Mouse (Mus musculus): ENCODE measurements at regions not wholly inside any gene's neighbourhood (a gene's known extent, or its start where the extent isn't known, plus 50 kb on each side); places are given as distances from the start of the nearest gene placed in this dataset.

DNA sequence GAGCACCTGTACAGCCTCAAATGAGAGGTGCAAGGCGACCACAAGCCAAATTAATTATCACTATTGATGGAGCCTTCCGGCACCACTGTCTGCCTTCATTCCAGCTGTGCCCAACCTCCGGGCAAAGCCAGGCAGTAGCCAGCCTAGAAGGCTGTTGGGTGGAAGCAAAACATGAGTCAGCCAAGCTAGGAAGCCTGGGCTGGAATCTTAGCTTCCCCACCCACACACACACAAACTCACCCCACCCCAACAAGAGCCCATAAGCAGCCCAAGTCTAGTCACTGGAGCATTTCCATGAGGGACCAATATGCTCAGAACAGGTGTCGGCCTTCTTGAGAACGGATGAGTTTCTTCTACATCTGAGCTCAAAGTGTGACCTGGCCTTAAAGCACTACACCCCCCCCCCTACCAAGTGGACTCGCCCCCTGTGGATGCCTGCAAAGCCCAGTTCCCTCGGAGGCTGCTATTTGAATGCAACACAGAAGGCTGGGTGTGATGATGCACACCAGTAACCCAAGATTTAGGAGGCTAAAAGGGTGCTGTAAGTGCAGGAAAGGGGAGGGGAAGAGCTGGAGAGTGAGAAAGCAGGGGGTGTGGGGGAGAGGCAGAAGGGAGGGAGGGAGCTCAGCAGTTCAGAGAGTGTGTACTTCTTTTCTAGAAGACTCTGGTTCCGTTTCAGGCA lies 200.1 kb downstream of the Bcor start:
- ATAC-seq (ENCODE audit: insufficient number of reproducible peaks, low FRiP score, low TSS enrichment, low read depth) = no peak
- Histone ChIP-seq H3K27ac (replicated peaks) (no peak overlapping the region), H3K4me3 (replicated peaks) (no peak overlapping the region), H3K9ac (no peak overlapping the region), H3K36me3 (no peaks in the 10 kb centered on the region), H3K27me3 (peaks cover 5% of the 10 kb centered on the region; the same call in 1 of the 2 replicates), H3K4me1 (no peaks in the 10 kb centered on the region), H3K4me2 (replicated peaks) (no peak overlapping the region), H3K9me3 (replicated peaks) (no peaks in the 10 kb centered on the region)
- 58% methylated on average over 8 of the region's 8 CpGs for WGBS

DNA sequence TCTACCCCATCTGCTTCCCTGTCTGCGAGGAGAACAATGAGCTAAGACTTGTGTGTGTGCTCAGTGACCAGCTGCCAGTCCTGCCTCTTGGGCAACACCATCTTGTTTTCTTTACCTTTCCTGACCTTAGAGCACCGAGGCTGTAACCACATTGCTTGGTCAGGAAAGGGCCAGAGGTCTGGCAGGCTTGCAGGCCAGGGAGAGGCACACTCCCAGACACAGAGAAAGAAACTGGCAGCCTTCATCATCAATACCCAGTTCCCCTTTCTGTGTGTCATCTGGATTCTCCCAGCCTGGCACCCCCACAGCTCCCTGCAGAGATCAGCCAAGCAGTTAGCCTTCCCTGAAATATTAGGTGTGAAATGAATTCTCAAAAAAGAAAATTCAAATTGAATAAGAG lies 198.8 kb downstream of the Bcor start:
- ATAC-seq (ENCODE audit: insufficient number of reproducible peaks, low FRiP score, low TSS enrichment, low read depth) = no peak
- H3K9me3 ChIP-seq (replicated peaks) = no peaks in the 10 kb centered on the region
- H3K9ac ChIP-seq = no peak overlapping the region
- 36% methylated on average over 2 of the region's 2 CpGs for WGBS
- H3K36me3 ChIP-seq = no peaks in the 10 kb centered on the region
- peaks cover 5% of the 10 kb centered on the region; the same call in 1 of the 2 replicates for H3K27me3 ChIP-seq
- no peaks in the 10 kb centered on the region for H3K4me1 ChIP-seq
- H3K27ac ChIP-seq (replicated peaks) = no peak overlapping the region
- H3K4me2 ChIP-seq (replicated peaks) = no peak overlapping the region
- H3K4me3 ChIP-seq (replicated peaks) = no peak overlapping the region

DNA sequence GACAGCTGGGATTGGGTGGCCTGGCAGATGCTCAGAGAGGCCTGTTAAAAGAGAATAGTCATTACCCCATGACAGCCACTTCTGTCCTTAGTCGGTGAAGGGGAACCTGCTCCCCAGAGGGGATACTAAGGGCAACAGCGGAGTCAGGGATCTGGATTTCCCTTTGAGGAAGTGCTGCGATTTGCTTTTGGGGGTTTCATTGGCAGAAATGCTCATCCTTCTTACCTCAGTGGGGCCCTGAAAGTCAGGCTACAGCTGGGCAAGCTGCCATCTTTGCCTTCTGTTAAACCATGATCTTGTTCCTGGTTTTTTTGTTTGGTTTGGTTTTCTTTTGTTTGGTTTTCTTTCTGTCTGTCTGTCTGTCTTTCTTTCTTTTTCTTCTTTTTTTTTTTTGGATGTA lies 195.7 kb downstream of the Bcor start:
- Histone ChIP-seq H3K27ac (replicated peaks) (no peak overlapping the region), H3K9ac (no peak overlapping the region), H3K36me3 (no peaks in the 10 kb centered on the region), H3K27me3 (peaks cover 5% of the 10 kb centered on the region; the same call in 1 of the 2 replicates), H3K4me3 (replicated peaks) (no peak overlapping the region), H3K4me1 (no peaks in the 10 kb centered on the region), H3K4me2 (replicated peaks) (no peak overlapping the region), H3K9me3 (replicated peaks) (no peaks in the 10 kb centered on the region)
- WGBS = 53% methylated on average over 3 of the region's 3 CpGs
- ATAC-seq (ENCODE audit: insufficient number of reproducible peaks, low FRiP score, low TSS enrichment, low read depth) = no peak

DNA sequence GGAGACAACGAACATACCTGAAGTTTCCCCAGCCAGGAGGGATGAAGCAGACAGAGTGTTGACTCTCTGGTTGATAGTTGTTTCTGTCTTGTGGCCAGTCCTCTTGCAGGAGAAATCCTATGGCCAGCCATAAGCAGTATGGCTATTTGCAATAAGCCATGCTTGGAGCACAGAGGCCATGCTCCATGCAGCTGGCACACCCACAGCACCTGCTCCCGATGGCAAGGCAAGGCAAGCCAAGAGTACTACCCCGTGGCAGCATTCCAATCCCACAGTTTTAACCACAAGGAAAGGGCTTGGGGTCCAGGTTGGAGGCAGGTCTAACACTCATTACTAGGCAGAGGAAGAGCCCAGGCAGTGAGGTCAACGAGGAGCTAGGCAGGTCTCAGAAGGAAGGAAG lies 181.5 kb downstream of the Bcor start:
- no peak overlapping the region for H3K9ac ChIP-seq
- H3K27me3 ChIP-seq = no peaks in the 10 kb centered on the region
- 71% methylated on average over 4 of the region's 4 CpGs for WGBS
- no peak for ATAC-seq (ENCODE audit: insufficient number of reproducible peaks, low FRiP score, low TSS enrichment, low read depth)
- no peak overlapping the region for H3K4me2 ChIP-seq (replicated peaks)
- H3K4me1 ChIP-seq = no peaks in the 10 kb centered on the region
- H3K9me3 ChIP-seq (replicated peaks) = no peaks in the 10 kb centered on the region
- no peaks in the 10 kb centered on the region for H3K36me3 ChIP-seq
- H3K4me3 ChIP-seq (replicated peaks) = no peak overlapping the region
- no peak overlapping the region for H3K27ac ChIP-seq (replicated peaks)

DNA sequence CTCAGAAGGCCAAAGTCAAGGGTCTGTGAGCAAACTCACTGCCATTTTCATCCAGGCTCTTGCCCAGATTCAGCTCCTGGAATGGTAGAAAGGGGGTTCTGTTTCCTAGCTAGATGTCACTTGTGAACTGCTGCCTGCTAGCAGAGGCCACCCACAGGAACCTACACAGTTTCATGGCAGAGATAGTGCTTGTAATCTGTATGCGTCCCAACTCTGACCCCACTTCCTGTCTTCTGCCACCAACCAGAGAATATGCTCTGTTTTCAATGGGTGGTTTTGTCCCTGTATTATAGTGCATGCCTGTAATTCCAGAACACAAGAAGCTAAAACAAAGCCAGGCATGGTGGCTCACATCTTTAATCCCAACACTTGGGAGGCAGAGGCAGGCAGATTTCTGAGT lies 176.9 kb downstream of the Bcor start:
- no peaks in the 10 kb centered on the region for H3K9me3 ChIP-seq (replicated peaks)
- H3K27me3 ChIP-seq = peaks cover 5% of the 10 kb centered on the region; the same call in 1 of the 2 replicates
- no peaks in the 10 kb centered on the region for H3K4me1 ChIP-seq
- ATAC-seq (ENCODE audit: insufficient number of reproducible peaks, low FRiP score, low TSS enrichment, low read depth) = no peak
- no peak overlapping the region for H3K4me2 ChIP-seq (replicated peaks)
- H3K9ac ChIP-seq = no peak overlapping the region
- WGBS = 92% methylated on average over 1 of the region's 1 CpGs
- H3K4me3 ChIP-seq (replicated peaks) = no peak overlapping the region
- no peaks in the 10 kb centered on the region for H3K36me3 ChIP-seq
- no peak overlapping the region for H3K27ac ChIP-seq (replicated peaks)
